Mouse (Mus musculus) gastrocnemius, adult 8-10 months (tissue): ENCODE measurements around the gene Pomgnt2. TPM values are rescaled to one million over a fixed set of nuclear protein-coding genes. Genes with fewer than 3 reads are reported as not detected.

Experiments
- DNase-seq, 2 experiments: peaks; one replicate each; pipeline ENCODE4 v3.0.0; 2022; ENCODE audit warnings: low spot score in 2 of 2
- total RNA-seq, 4 experiments: library from RNA; stranded (reverse); gene quantifications; 2 replicates each; pipeline ENCODE4 v1.2.4; 2022

Gene Pomgnt2
- total RNA-seq, 4 experiments from 2014 or later, result 14.1 to 17.8 (median 16.4) TPM

DNA sequence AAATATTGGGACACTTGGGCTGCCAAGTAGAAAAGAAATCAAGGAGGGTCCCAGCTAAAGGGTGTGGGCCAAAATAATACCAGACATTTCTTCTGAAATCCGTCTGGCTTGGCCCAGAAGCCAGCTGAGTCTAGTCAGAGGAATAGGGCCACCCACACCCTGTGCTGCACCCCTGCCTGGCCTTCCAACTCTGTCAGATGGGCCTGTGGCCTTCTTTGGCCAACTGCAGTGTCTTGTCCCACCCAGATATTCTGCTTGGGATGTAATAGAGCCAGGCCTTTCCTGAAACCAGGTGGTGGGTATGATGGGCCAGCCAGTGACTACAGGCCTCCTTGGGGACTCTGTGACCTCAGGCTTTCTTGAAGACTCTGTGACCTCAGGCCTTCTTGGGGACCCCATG lies 23.7 kb downstream of the Pomgnt2 start:
- DNase-seq, result peak; percentile 11 to 53

DNA sequence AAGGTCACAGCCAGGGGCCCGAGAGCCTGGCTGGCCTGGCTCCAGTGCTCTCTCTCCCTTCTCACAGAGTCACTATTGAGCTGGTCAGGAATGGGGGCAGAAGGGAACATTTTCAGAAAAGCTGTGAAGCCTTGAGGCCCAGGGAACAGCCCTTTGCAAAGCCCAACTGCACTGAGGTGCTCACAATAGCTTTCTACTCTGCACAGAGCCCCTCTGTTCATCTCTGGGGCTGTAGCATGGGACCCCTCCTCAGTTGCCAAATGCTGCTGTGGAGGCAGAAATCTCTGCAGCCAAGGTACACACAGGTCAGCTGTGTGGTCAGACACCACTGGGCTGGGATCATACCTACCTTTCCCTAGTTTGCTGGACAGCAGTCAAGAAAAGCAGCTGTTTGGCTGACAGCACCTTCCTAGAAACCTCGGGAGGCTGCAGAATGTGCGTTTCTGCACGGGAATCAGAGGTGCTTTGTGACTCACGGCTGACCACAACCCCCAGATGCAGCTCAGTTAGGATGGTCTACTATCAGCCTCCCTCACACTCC lies 27.0 kb downstream of the Pomgnt2 start:
- DNase-seq, result no peak

DNA sequence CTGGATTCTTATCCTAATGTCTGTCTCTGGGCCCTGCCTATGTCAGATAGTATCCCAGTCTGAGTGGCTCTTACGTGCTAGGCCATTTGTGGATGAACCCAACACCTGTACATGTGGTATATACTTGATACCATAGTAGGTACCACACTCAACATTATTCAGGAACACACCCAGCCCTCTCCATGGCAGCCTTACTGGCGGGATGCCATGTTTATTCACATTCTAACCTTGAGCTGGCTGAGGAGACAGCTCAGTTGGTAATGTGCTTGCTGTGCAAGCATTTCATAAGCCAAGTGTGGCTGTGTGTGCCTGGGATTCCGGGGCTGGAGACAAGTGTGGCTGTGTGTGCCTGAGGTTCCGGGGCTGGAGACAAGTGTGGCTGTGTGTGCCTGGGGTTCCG lies 28.7 kb downstream of the Pomgnt2 start:
- DNase-seq, result no peak

DNA sequence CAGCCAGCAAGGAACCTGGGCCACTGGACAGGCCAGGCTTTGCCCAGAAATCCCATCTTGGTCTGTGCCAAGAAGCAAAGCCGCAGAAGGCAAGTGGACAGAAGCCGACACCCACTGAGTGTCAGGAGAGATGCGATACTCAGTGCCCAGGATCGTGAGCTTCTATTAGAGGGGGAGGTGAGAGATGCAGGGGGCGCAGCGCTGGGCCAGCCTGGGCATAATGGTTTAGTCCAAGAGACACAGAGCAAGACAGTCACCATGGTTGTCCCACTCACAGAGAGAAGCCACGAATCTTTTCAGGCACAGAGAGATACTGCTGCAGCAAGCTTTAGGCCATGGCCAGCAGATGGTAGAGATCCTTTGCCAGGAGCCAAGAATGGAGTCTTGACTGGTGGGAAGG lies 32.0 kb downstream of the Pomgnt2 start:
- no peak for DNase-seq

GRCm38 (mm10) chr9:121959966-121960635 lies 36.8 kb downstream of the Pomgnt2 start:
- DNase-seq, result no peak

GRCm38 (mm10) chr9:121952596-121952995 lies 44.3 kb downstream of the Pomgnt2 start:
- DNase-seq, result no peak

DNA sequence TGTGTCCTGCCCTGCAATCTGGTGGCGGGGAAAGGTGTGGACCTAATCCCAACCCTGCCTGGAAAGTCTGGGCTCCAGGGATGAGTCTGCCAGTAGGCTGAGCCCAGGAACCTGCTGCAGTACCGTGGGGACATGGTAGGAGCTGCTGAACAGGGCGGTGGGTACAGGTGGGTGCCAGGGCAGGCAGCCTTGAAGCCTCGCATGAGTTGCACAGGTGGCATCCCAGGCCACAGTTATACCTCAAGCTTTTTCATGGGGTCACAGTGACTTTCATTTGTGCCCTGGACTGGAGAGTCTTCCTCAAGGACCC lies 45.8 kb downstream of the Pomgnt2 start:
- no peak for DNase-seq

GRCm38 (mm10) chr9:121950418-121951113 lies 46.3 kb downstream of the Pomgnt2 start, which contains the start of gene Fam198a:
Fam198a (plus strand) TSS chr9:121950988.
- DNase-seq, result peak; percentile 41 to 59

GRCm38 (mm10) chr9:121948431-121948830 lies 48.5 kb downstream of the Pomgnt2 start:
- DNase-seq, result no peak

DNA sequence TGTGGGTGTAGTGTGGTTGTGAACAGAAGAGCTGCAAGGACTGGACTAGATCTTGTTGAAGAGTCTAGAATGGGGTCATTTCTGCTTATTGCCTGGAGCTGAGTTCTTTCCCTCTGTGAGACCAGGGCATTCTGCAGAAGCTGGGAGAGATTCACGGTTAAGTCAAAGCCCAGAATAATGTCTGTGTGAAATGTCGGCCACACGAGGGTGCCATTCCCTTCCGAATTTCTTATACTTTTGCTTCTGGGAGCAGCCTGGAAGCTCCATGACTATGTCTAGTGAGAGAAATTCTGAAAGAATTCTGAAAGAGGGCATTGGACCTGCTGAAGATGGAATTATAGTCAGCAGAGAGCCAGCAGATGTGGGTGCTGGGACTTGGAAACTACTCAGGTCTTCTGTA lies 49.1 kb downstream of the Pomgnt2 start:
- peak; percentile 25 to 48 for DNase-seq

- DNase-seq, result no peak
Measured at GRCm38 (mm10) chr9:121943628-121944027, 53.3 kb downstream of the Pomgnt2 start.

DNA sequence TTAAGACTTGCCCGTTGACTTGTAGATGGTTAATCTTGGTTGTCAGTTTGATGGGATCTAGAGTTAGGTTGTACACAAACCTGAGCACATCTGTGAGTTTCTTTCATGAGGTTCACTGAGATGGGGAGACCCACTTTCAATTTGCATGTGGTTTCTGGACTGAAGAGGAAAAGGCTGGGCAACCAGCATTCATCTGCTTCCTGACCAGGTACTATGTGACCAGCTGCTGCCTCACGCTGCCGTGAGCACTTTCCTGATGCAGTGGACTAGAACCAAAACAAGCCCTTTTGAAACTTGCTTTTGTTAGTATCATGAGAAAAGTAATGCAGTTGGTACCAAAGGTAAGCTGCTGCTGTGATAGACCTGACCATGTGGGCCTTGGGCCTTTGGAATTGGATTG lies 53.9 kb downstream of the Pomgnt2 start:
- DNase-seq, result no peak

DNA sequence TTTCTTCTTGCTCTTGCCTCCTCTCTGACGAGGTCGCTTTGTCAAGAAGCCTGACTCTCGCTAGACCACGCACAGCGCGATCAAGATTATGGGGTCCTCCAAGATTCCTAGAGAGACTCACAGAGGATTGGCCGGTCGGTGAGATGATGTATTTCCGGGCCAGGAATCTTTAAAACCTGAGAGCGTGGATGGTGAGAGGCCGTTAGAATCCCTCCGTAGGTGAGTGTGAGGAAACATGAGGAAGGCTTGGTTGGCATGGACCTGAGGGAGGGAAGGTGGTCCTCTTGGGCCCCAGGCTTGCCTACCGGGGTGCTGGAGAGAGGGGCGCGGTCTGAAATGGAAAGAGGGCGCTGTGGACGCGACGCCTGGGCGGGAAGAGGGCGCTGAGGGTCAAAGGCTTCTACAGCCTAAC lies 59.0 kb downstream of the Pomgnt2 start:
- DNase-seq, result no peak

DNA sequence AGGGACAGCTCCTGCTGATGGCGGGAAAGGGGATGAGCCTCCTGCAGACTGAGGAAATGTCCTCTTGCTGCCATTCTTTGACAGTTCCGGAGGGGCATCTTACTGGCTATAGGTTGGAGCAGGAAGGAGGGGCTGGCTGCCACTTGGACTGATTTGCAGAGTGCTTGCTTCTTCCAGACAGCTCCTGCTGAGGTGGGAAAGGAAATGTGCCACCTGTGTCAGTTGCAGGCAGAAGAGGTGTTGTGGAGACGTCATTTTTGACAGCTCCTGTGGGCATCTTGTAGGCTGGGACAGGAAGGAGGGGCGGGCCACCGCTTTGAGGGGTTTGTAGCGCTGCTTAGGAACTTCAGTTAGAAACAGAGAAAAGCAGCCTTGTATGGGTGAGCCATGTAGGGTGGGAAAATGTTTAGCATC lies 59.5 kb downstream of the Pomgnt2 start:
- DNase-seq, result no peak

GRCm38 (mm10) chr9:121936952-121937351 lies 60.0 kb downstream of the Pomgnt2 start:
- no peak for DNase-seq

- DNase-seq, result no peak
Measured at GRCm38 (mm10) chr9:121934856-121935255, 62.1 kb downstream of the Pomgnt2 start.

Other genes with a start within 250 kb of the Pomgnt2 start
- 100 to 1,000 TPM; 144 to 158 (median 155) TPM for gene Zfp651, start 237.8 kb downstream of the Pomgnt2 start, total RNA-seq
- 100 to 1,000 TPM; 117 to 138 (median 135) TPM for gene Klhl40, start 219.5 kb downstream of the Pomgnt2 start, total RNA-seq
- gene Hhatl, start 204.6 kb downstream of the Pomgnt2 start, total RNA-seq, result 100 to 1,000 TPM; 129 to 160 (median 141) TPM
- under 1 TPM in 1 of 4 experiments, not detected in 3; 0.15 TPM for gene Ccdc13, start 157.6 kb downstream of the Pomgnt2 start, total RNA-seq
- 10 to 100 TPM; 76.7 to 98.3 (median 89.0) TPM for gene Higd1a, start 138.7 kb downstream of the Pomgnt2 start, total RNA-seq
- 1 to 10 TPM in 1 of 4 experiments, under 1 TPM in 3; 0.61 to 1.2 (median 0.64) TPM for gene Ackr2, start 98.8 kb downstream of the Pomgnt2 start, total RNA-seq
- not detected for gene Cyp8b1, start 80.8 kb downstream of the Pomgnt2 start, total RNA-seq
- under 1 TPM; 0.31 to 0.94 (median 0.60) TPM for gene Fam198a, start 46.1 kb downstream of the Pomgnt2 start, total RNA-seq
- 10 to 100 TPM; 37.1 to 69.7 (median 59.6) TPM for gene Snrk, start 120.2 kb upstream of the Pomgnt2 start, total RNA-seq